Mouse (Mus musculus): ENCODE data around the gene Gm8947. TPM values are rescaled to one million over a fixed set of nuclear protein-coding genes. Genes with fewer than 3 reads are reported as not detected.
"Not testable (repeated sequence)": the region's sequence is repeated elsewhere in the genome, so short reads cannot be mapped to it uniquely, and the experiment has no call there.

Gm8947 gene
- polyA plus RNA-seq, 1 experiment from 2014 or later, result not detected

- not testable (repeated sequence) for H3K27ac ChIP-seq; H3K9me3 ChIP-seq (replicated peaks); H3K27me3 ChIP-seq (ENCODE audit: low read depth, poor library complexity, severe bottlenecking); DNase-seq (ENCODE audit: low spot score); H3K4me1 ChIP-seq; H3K4me3 ChIP-seq; H3K36me3 ChIP-seq
- 77% methylated on average over 4 of the region's 4 CpGs for WGBS
These were observed 3.8 kb downstream of the Gm8947 start for GRCm38 (mm10) chr1:151195986-151196385.

GRCm38 (mm10) chr1:151196690-151197089 lies 4.5 kb downstream of the Gm8947 start:
- H3K4me1 ChIP-seq; H3K9me3 ChIP-seq (replicated peaks); H3K36me3 ChIP-seq; H3K4me3 ChIP-seq; DNase-seq (ENCODE audit: low spot score); H3K27ac ChIP-seq; H3K27me3 ChIP-seq (ENCODE audit: low read depth, poor library complexity, severe bottlenecking): not testable (repeated sequence)
- WGBS, result 88% methylated on average over 3 of the region's 3 CpGs

GRCm38 (mm10) chr1:151198120-151198519 lies 5.9 kb downstream of the Gm8947 start, which contains the start of gene Gm47995:
Gene Gm47995, plus strand, starts transcription at chr1:151198448.
- not testable (repeated sequence) for H3K4me3 ChIP-seq; H3K27ac ChIP-seq; H3K9me3 ChIP-seq (replicated peaks); H3K36me3 ChIP-seq; H3K4me1 ChIP-seq; H3K27me3 ChIP-seq (ENCODE audit: low read depth, poor library complexity, severe bottlenecking); DNase-seq (ENCODE audit: low spot score)
- WGBS, result 79% methylated on average over 2 of the region's 4 CpGs

- H3K9me3 ChIP-seq (replicated peaks); H3K27ac ChIP-seq; H3K36me3 ChIP-seq; DNase-seq (ENCODE audit: low spot score); H3K27me3 ChIP-seq (ENCODE audit: low read depth, poor library complexity, severe bottlenecking); H3K4me3 ChIP-seq; H3K4me1 ChIP-seq: not testable (repeated sequence)
These were observed 8.4 kb downstream of the Gm8947 start for GRCm38 (mm10) chr1:151200620-151201019.

GRCm38 (mm10) chr1:151202771-151203170 lies 10.6 kb downstream of the Gm8947 start:
- not testable (repeated sequence) for H3K27ac ChIP-seq; DNase-seq (ENCODE audit: low spot score); H3K4me1 ChIP-seq; H3K36me3 ChIP-seq; H3K4me3 ChIP-seq; H3K9me3 ChIP-seq (replicated peaks); H3K27me3 ChIP-seq (ENCODE audit: low read depth, poor library complexity, severe bottlenecking)
- 87% methylated on average over 4 of the region's 5 CpGs for WGBS

- DNase-seq (ENCODE audit: low spot score); H3K9me3 ChIP-seq (replicated peaks); H3K27me3 ChIP-seq (ENCODE audit: low read depth, poor library complexity, severe bottlenecking); H3K36me3 ChIP-seq; H3K4me1 ChIP-seq; H3K27ac ChIP-seq; H3K4me3 ChIP-seq: not testable (repeated sequence)
- WGBS, result no CpG with 5 or more reads among the region's 6 CpGs
These were observed 11.6 kb downstream of the Gm8947 start, which contains the start of gene 3110040M04Rik for GRCm38 (mm10) chr1:151203818-151204217. Gene 3110040M04Rik, plus strand, starts transcription at chr1:151204121.

GRCm38 (mm10) chr1:151208493-151208892 lies 16.3 kb downstream of the Gm8947 start:
- H3K4me1 ChIP-seq; H3K36me3 ChIP-seq; H3K27me3 ChIP-seq (ENCODE audit: low read depth, poor library complexity, severe bottlenecking); H3K4me3 ChIP-seq; H3K27ac ChIP-seq; H3K9me3 ChIP-seq (replicated peaks); DNase-seq (ENCODE audit: low spot score): not testable (repeated sequence)
- WGBS, result 94% methylated on average over 4 of the region's 5 CpGs

- not testable (repeated sequence) for H3K36me3 ChIP-seq; DNase-seq (ENCODE audit: low spot score); H3K4me3 ChIP-seq; H3K4me1 ChIP-seq; H3K9me3 ChIP-seq (replicated peaks); H3K27me3 ChIP-seq (ENCODE audit: low read depth, poor library complexity, severe bottlenecking); H3K27ac ChIP-seq
These were observed 16.8 kb downstream of the Gm8947 start for GRCm38 (mm10) chr1:151208944-151209343.

GRCm38 (mm10) chr1:151209824-151210355 lies 17.7 kb downstream of the Gm8947 start, which contains the start of gene Gm47996:
Gene Gm47996, plus strand, starts transcription at chr1:151210131.
- not testable (repeated sequence) for DNase-seq (ENCODE audit: low spot score); H3K27ac ChIP-seq; H3K9me3 ChIP-seq (replicated peaks); H3K4me3 ChIP-seq; H3K36me3 ChIP-seq; H3K27me3 ChIP-seq (ENCODE audit: low read depth, poor library complexity, severe bottlenecking); H3K4me1 ChIP-seq
- WGBS, result 86% methylated on average over 5 of the region's 8 CpGs

- WGBS, result 92% methylated on average over 5 of the region's 5 CpGs
- H3K4me1 ChIP-seq; H3K9me3 ChIP-seq (replicated peaks); H3K27ac ChIP-seq; H3K27me3 ChIP-seq (ENCODE audit: low read depth, poor library complexity, severe bottlenecking); DNase-seq (ENCODE audit: low spot score); H3K4me3 ChIP-seq; H3K36me3 ChIP-seq: not testable (repeated sequence)
These were observed 19.5 kb downstream of the Gm8947 start for GRCm38 (mm10) chr1:151211666-151212065.

- 78% methylated on average over 2 of the region's 2 CpGs for WGBS
- H3K4me1 ChIP-seq, result peaks cover 9% of the 10 kb centered on the region
- no peak for DNase-seq (ENCODE audit: low spot score)
These were observed 22.7 kb downstream of the Gm8947 start for GRCm38 (mm10) chr1:151214862-151215261.

GRCm38 (mm10) chr1:151215985-151216384 lies 23.8 kb downstream of the Gm8947 start:
- 60% methylated on average over 1 of the region's 1 CpGs for whole genome bisulfite sequencing

More at GRCm38 (mm10) chr1:151214862-151215261, 22.7 kb downstream of the Gm8947 start:
- Histone ChIP-seq H3K36me3 (no peaks in the 10 kb centered on the region), H3K4me3 (no peak overlapping the region), H3K27ac (no peak overlapping the region), H3K27me3 (ENCODE audit: low read depth, poor library complexity, severe bottlenecking) (no peaks in the 10 kb centered on the region), H3K9me3 (replicated peaks) (no peaks in the 10 kb centered on the region)

GRCm38 (mm10) chr1:151216417-151216816 lies 24.2 kb downstream of the Gm8947 start:
- Histone ChIP-seq H3K36me3 (no peaks in the 10 kb centered on the region), H3K27me3 (ENCODE audit: low read depth, poor library complexity, severe bottlenecking) (no peaks in the 10 kb centered on the region), H3K4me3 (no peak overlapping the region), H3K27ac (no peak overlapping the region), H3K4me1 (peaks cover 9% of the 10 kb centered on the region), H3K9me3 (replicated peaks) (no peaks in the 10 kb centered on the region)
- DNase-seq (ENCODE audit: low spot score), result no peak
- WGBS, result 88% methylated on average over 3 of the region's 3 CpGs

More at GRCm38 (mm10) chr1:151215985-151216384, 23.8 kb downstream of the Gm8947 start:
- DNase-seq (ENCODE audit: low spot score), result no peak
- no peak overlapping the region for H3K27ac ChIP-seq
- no peaks in the 10 kb centered on the region for H3K27me3 ChIP-seq (ENCODE audit: low read depth, poor library complexity, severe bottlenecking)
- no peaks in the 10 kb centered on the region for H3K36me3 ChIP-seq
- no peaks in the 10 kb centered on the region for H3K9me3 ChIP-seq (replicated peaks)
- no peak overlapping the region for H3K4me3 ChIP-seq
- H3K4me1 ChIP-seq, result peaks cover 9% of the 10 kb centered on the region

- H3K36me3 ChIP-seq, result no peaks in the 10 kb centered on the region
- no peak overlapping the region for H3K27ac ChIP-seq
- no peak for DNase-seq (ENCODE audit: low spot score)
- no peak overlapping the region for H3K4me3 ChIP-seq
- no peaks in the 10 kb centered on the region for H3K27me3 ChIP-seq (ENCODE audit: low read depth, poor library complexity, severe bottlenecking)
- 95% methylated on average over 5 of the region's 5 CpGs for WGBS
- H3K9me3 ChIP-seq (replicated peaks), result no peaks in the 10 kb centered on the region
- peaks cover 7% of the 10 kb centered on the region for H3K4me1 ChIP-seq
These were observed 26.9 kb downstream of the Gm8947 start for GRCm38 (mm10) chr1:151219045-151219444.
